Mouse (Mus musculus) mature B cell (primary cell): Measurements from ENCODE around the gene Rfx8.
"Not testable (repeated sequence)": the region's sequence is repeated elsewhere in the genome, so short reads cannot be mapped to it uniquely, and the experiment has no call there.

Source experiments
- in situ Hi-C: fragments of 300-500 bp; cut with MboI; formaldehyde crosslinking; loops from 2 replicates; pipeline ENCODE4 v1.14.3; 2019

Rfx8 gene

GRCm38 (mm10) chr1:39691974-39692373 is 28.8 kb downstream of the Rfx8 start:
- in situ Hi-C loops, result no loop called here

DNA sequence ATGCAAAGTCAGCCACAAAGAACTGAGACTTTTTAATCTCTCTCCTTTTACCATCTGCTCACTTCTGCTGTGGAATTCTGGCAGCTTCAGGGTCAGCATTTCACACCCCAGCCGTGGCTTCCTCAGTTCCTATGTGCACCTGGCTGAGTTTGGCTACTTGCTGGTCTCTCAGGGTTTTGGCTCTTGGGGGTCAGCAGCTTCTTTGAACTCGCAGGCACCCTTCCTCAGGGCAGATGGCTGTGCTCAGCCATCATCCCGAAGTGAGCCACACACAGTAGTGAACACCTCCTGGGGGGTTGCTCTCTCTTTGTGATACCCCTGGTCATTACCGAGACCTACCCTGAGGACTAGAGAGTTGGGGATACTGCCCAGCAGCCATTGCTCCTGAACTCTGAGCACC is 29.7 kb downstream of the Rfx8 start:
- in situ Hi-C loops, result no loop called here

- in situ Hi-C loops, result no loop called here
Observed at GRCm38 (mm10) chr1:39688573-39688972, 32.2 kb downstream of the Rfx8 start.

- in situ Hi-C loops, result no loop called here
Observed at GRCm38 (mm10) chr1:39687279-39687678, 33.5 kb downstream of the Rfx8 start.

DNA sequence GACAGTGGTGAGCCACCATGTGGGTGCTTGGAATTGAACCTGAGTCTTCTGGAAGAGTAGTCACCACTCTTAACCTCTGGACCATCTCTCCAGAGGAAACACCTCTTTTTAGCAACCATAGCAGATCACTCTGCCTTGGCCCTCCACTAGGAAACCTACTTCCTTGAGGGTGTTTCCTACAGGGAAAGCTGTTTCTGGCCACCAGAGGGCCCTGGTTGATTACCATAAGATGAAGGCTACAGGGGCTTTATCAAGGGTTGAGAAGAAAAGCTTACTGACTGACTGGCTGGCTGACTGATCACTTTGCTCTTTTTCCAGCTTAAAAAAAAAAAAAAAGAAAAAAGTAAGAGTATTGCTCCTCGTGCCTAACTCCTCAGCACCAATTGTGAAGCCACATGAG is 35.0 kb downstream of the Rfx8 start:
- in situ Hi-C loops, result no loop called here

DNA sequence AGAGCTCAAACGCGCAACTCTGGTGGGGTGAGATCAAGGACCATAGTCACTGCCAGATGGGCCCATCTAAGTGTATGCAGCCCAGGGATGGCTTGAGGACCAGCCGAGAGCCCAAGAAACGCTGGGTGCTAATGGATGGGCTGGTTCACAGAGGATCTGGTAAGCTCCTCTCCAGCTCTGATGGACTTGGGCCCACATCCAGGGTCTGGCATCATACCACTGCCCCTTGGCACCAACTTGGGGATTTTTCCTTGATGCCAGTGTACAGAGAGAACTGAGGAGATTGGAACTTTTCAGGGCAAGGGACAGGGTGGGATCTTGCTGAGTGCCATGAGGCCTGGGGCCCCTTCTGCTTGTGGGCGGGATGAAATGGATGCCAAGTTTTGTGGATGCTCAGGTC is 39.2 kb downstream of the Rfx8 start:
- in situ Hi-C loops, result no loop called here

GRCm38 (mm10) chr1:39680546-39680945 is 40.3 kb downstream of the Rfx8 start:
- in situ Hi-C loops, result no loop called here

GRCm38 (mm10) chr1:39678883-39679282 is 41.9 kb downstream of the Rfx8 start:
- in situ Hi-C loops, result no loop called here

GRCm38 (mm10) chr1:39676221-39676876 is 44.4 kb downstream of the Rfx8 start:
- in situ Hi-C loops, result no loop called here

DNA sequence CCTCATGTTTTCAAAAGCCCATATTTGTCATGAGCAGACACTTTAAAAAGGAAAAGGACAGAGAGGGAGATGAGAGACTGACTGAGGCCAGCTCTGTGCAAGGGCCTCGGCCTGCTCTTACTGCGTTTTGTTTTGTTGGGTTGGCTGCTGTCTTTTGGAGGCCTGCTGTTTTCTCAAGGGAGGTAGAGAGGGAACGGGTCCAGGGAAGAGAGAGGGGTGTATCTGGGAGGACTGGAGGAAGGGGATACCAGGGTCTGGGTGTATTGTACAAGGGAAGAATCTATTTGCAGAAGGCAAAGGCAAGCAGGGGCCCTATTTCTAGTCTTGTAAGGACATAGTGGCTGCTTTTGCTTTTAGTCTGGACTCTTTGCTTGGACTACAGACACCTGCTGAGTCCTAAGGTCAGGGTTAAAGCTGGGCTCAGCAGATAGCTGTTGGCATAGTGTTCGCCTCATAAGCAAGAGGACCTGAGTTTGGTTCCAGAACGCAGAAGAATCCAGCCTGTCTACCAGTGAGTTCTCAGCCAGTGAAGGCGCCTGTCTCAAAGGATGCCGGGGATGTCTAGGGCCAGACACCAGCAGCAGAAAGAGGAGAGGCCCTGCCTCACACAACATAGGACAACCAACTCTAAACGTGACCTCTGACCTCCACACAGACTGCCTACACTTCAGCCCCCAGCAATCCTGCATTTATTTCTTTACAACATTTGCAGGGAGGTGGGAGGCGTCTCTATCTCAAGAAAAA is 48.3 kb downstream of the Rfx8 start:
- in situ Hi-C loops, result no loop called here

- in situ Hi-C loops, result no loop called here
Observed at GRCm38 (mm10) chr1:39670211-39670935, 50.4 kb downstream of the Rfx8 start.

- in situ Hi-C loops, result no loop called here
Observed at GRCm38 (mm10) chr1:39666751-39667252, 54.0 kb downstream of the Rfx8 start.

DNA sequence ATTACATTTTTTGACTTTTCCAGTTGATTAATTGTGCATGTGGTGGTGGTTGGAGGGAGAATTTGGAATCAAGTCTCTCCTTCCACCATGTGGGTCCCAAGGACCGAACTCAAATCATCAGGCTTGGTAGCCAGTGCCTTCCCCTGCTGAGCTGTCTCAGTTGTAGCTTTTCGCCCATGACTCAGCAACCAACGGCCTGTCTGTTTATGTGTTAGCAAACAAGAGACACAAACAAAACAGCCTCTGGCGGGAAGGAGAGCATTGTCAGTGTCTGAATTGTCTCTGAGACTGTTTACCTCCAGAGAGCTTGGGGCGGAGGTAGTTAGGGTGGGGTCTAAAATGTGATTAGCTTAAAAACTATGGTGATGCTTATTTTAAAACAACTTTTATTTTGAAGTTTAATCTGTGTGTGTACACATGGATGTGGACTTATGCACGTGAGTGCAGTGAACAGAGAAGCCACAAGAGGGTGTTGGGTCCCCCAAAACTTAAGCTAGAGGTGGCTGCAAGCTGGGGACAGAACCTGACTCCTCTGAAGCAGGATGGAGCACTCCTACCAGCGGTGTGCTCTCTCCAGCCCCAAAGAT is 56.7 kb downstream of the Rfx8 start:
- in situ Hi-C loops, result no loop called here

DNA sequence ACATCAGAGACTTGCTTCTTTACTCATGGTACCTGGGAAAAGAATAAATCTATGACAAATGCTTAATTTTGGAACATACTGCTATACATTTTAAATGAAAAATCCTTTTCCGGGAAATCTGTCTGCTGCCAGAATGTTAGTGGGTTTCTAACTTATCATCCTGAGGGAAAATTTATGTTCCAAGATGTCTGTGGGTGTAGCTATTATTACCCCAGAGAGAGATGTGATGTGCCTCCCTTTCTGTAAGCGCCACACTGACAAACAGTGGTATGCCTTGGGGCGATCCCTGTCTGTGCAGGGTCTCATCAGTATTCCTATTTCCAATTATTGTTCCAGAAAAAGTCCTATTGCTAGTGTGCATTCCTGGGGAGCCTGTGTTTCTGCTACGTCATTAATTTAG is 57.7 kb downstream of the Rfx8 start:
- in situ Hi-C loops, result no loop called here

- in situ Hi-C loops, result no loop called here
Observed at GRCm38 (mm10) chr1:39656976-39657529, 63.7 kb downstream of the Rfx8 start.

GRCm38 (mm10) chr1:39654901-39655300 is 65.9 kb downstream of the Rfx8 start:
- in situ Hi-C loops, result not testable (repeated sequence)

GRCm38 (mm10) chr1:39653028-39653427 is 67.8 kb downstream of the Rfx8 start:
- in situ Hi-C loops, result no loop called here

- in situ Hi-C loops, result no loop called here
Observed at GRCm38 (mm10) chr1:39651241-39651548, 69.6 kb downstream of the Rfx8 start, which contains the start of gene Creg2. TSS of gene Creg2 (minus strand) at chr1:39651474.

DNA sequence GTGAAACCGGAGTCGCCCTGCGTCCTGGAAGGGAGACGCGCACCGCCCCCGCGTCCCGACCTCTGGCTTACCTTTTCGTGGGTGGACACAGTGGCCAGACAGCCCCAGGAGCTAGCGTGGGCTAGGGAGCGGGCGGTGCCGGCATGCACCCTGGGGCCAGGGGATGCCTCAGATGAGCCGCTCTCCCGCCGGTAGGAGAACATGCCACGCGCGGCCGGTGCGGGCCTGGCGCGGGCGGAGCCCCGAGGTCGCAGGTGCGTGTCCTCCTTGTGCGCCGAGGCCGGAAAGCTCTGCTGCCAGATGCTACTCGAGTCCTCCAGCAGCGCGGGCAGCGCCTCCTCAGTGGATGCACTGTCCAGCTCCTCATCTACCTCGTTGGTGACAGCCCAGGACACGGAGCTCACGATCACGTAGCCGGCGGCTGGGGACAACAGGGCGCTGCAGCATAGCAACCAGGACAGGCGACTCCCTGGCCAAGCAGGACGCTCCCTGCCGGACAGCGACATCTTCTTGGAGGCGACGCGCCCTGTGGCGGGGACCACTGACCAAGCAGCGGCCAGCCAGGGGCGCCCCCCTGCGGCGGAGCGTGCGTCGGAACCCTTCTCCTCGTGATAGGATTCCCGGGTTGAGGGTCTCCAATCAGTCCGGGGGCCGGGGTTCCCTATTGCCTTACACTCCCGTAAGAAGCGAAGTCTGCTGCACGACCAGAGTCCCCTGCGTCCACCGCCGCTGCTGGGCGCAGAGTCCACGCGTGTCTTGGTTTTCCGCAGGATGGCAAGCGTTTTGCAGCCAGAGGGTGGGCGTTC is 70.2 kb downstream of the Rfx8 start:
- in situ Hi-C loops, result no loop called here

DNA sequence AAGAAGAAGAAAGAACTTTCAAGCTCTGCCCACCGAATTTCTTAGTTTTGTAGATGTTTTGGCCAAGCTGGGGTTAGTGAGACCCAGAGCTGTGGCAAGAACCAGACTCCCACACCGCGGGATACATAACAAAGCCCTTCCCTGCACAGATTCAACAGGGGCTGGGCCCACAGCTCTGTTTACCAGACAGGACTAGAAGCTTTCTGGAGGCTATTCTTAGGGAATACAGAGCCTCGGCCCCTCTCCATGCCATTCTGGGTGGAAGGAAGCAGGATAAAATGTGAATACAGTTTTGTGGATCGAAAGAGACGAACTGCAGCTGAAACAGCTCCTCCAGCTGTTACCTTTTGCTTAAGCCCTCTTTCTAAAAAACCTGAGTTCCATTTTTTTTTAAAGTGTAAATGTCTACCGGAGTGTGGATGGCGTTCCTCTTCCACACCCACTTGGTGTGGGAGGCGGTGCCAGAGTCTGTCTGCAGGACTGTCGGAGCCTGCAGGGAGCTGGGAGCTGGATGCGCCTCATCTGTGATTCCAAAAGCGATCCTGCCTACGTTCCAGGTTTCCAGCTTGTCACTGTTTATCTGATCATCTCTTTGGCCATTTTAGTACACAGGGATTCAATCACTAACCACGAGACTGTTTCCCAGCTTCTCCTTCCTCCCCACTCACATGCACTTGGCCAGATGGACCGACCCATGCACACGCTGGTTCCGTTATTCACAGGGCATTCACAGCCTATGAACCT is 70.9 kb downstream of the Rfx8 start:
- in situ Hi-C loops, result no loop called here

DNA sequence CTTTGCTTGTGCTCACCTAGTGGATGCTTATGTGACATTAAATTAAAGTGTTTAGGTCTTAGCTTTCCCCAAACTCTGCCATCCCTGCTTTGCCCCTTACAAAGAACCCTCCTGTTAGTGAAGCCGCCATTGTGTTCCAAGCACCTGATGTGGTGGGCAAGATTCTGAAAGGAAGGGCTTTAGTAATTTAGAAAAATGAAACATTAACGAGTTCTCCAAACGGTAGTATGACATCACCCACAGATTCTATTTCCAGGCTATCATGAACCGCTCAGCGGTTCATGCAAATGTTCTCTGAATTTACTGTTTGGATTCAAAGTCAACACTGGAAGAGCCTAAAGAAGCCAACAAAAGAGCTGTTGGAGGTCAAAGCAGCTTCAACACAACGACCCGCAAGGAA is 72.2 kb downstream of the Rfx8 start:
- in situ Hi-C loops, result no loop called here
